Mouse (Mus musculus) ovary, adult 10 weeks (tissue): ENCODE measurements around the gene Bhmt. TPM values are rescaled to one million over a fixed set of nuclear protein-coding genes. Genes with fewer than 3 reads are reported as not detected.

Experiments
- polyA plus RNA-seq: library from polyadenylated mRNA; stranded (reverse); fragments of 350-450 nt; fragmentation: Illumina TruSeq; extraction: RNeasy Lipid Tissue Mini Kit (QIAGEN cat#74804); gene quantifications from one replicate; pipeline ENCODE4 v1.2.3, GENCODE M21; 2014

Gene Bhmt
- 1.5 TPM for polyA plus RNA-seq

GRCm38 (mm10) chr13:93637282-93638245 lies at the start of gene Bhmt:
TSS of gene Bhmt (minus strand) at chr13:93637961.

GRCm38 (mm10) chr13:93674131-93674561 lies 36.4 kb upstream of the Bhmt start, which contains the start of the genes Bhmt2 and Dmgdh:
TSS of gene Bhmt2 (minus strand) at chr13:93674302.
TSS of gene Dmgdh (plus strand) at chr13:93674433.

Other genes starting within 250 kb of the Bhmt start
- 145 TPM for gene Jmy, start 138.2 kb downstream of the Bhmt start, polyA plus RNA-seq
- gene Bhmt2, start 36.3 kb upstream of the Bhmt start, polyA plus RNA-seq: not detected
- 0.20 TPM for gene Dmgdh, start 36.5 kb upstream of the Bhmt start, polyA plus RNA-seq
- gene Arsb, start 133.7 kb upstream of the Bhmt start, polyA plus RNA-seq: 69.3 TPM